Mouse (Mus musculus) gastrocnemius, adult 18-20 months (tissue): ENCODE data around the gene Atp2b2. TPM values are rescaled to one million over a fixed set of nuclear protein-coding genes. Genes with fewer than 3 reads are reported as not detected.

Source experiments
- DNase-seq: peaks from one replicate; pipeline ENCODE4 v3.0.0; 2021; ENCODE audit warnings: low spot score
- total RNA-seq, 2 experiments: library from RNA; stranded (reverse); gene quantifications; 2 replicates each; pipeline ENCODE4 v1.2.3; 2021

Atp2b2 gene
- total RNA-seq, 2 experiments from 2014 or later, result 0.16 to 0.31 TPM

DNA sequence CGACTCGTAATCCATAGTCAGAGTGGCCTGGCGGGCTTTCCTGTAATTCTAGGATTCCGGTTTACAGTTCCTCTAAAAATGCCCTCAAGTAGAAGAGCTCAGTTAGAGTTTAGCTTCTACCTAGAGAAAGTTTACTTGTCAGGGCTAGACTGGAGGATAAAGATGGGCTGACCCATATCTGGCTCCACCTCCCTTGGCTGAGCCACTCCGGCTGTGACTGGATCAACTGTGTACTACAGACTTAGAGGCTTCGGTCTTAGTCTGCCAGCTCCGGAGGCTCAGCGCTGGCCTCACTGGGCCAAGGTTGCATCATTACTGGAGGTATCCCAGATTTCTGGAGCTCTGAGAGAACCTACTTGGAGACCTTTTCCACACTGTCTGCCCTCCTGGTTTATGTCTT is 94.9 kb downstream of the Atp2b2 start:
- peak; percentile 12 for DNase-seq

DNA sequence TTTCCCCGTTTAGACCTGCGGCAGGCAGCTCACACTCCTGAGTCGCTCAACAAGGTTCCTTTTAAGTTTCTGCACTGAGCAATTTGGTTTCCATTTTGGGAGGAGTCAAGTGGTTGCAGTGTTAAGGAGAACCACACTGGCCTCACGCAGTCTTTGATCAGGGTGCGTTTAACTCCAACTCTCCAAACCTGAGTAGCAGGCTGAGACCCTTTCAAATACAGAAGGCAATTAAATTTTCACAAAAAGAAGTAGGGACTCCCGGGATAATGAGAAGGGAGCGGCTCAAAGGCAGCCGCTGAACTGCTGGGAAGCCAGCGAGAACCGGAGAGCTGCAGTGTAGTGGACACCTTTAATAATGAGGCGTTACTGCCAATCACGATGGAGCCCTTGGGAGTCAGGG is 100.1 kb downstream of the Atp2b2 start:
- no peak for DNase-seq

DNA sequence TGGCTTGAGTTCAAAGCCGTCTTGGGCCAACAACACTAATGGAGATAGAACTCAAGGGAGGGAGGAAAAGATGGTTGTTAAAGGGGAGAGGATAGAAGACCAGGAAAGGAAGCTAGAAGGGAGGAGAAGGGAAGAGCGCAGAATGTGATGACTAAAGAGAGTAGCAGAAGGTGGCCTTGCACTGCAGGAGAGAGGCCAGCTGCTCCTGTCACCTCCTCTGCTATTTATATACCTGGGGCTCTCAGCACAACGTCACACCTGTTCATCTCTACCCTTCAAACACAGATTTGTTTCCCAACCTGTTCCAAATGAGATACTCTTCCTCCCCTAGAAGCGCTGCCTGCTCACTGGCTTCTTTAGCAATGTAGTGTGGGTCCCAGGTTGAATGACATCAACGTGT is 101.1 kb downstream of the Atp2b2 start:
- no peak for DNase-seq

DNA sequence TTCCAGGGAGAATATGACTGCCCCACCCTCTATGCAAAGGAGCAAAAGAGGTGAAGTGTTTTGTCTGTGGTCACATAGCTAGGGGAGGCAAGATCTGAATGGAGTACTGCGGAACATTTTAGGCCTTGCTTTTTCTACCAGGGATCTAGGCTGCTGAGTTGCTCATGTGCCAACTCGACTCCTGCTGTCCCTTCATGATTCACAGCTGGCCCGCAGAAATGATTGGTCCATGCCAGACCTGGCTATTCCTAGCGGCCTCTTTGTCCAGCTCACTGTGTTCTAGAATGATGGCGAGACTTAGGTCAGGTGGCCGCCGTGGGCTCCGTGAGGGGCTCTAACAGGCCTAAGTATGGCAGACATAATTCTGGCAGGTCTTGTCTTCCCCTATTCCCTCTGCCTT is 103.0 kb downstream of the Atp2b2 start:
- no peak for DNase-seq

DNA sequence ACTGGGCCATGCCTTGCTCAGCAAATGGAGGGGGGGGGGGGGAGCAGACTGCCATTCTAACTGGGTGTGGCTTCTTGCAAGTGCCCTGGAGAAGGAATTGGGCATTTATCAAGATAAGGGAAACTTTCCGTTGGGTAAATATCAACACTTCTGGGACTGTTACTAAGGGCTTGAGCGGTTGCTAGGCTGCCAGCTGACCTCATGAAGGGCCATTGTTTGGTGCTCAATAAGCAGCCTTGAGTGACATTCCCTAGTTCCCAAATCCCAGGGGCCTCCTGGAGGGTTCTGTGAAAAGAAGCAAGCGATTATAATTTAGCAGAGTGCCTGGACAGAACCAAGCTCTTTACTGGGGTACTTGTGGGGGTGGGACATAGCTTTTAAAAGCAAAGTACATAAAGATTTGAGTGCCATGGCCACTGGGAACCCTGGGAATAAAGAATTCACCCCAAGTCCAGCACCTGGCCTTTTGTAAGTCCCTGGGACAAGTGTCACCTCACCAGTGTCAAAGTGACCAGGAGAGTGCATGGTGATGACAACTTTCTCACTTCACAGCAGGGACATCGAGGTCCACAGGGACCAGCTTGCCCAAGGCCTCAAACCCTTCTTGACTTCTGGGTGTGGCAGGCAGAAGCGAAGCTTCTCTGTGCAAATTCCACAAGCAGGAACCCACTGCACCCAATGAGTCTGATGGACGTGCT is 105.5 kb downstream of the Atp2b2 start:
- no peak for DNase-seq

DNA sequence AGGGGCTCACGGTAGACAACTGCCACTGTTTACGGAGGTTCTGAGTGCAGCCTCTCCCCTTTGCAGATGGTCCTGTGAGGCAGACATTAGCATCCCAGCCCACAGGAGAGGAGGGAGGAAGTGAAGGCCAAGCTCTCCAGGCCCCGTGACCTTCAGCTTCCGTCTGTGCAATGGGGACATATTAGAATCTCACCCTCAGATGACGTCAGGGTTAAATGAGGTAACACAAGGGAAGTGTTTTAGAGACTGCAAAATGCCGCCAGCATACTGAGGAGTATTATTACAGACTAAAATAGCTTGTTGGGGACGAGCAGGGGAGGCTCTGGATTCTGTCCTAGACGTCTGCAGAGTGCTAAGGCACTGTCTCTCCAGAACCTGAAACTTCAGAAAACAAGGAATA is 106.3 kb downstream of the Atp2b2 start:
- DNase-seq, result peak; percentile 55

DNA sequence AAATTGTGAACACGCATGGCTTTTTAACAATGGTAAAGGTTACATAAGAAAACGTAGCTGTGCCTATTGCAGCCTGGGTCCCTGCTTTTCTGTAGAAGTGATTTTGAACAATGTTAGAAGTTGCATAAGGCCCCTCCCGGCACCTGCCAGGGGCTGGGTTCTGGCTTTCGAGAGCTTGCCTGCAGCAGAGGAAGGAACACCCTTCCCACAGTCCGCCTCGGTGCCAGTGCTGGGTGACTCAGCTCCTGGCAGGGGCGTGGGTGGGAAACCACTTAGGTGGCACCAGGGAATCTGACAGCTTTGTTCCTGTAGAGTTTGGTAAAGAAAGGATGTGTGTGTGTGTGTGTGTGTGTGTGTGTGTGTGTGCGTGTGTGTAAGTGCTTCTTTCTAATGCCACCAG is 107.7 kb downstream of the Atp2b2 start:
- DNase-seq, result no peak

DNA sequence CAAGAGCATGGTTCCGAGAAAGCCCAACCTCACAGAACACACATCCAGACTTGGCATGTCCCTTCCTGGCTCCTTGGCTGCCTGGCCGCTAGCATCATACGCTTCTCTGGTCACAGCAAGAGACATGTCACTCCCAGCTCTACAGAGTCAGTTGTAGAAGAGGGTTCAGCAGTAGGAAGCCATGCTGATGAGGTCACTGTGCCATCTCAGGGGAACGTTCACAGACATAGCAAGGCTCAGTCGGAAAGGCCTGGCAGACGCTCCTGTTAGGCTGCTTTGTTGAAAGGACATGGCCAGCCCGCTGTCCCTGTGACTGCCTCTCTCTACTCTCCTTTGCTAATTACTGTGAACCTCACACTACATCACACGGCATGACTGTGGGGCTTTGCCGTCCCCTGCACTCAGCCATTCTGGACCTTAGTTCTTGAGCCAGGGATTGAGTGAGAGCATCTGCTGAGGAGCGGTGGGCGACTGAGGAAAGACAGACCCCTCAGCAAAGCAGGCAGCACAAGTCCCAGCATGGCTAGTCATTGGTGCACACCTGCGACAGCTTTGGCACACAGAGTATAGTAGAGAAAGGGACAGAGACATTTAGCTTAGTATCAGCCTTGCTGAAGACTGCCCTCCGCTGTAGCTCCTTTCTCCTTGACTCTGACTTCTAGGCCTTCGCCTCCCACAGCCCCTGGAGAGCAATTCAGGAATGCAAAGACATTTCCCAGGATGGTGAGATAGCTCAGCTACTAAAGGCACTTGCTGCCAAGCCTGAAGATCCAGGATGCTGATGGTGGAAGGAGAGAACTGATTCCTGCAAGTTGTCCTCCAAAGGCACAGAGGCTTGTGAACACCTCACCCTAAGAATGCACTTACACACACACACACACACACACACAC is 108.9 kb downstream of the Atp2b2 start:
- no peak for DNase-seq

DNA sequence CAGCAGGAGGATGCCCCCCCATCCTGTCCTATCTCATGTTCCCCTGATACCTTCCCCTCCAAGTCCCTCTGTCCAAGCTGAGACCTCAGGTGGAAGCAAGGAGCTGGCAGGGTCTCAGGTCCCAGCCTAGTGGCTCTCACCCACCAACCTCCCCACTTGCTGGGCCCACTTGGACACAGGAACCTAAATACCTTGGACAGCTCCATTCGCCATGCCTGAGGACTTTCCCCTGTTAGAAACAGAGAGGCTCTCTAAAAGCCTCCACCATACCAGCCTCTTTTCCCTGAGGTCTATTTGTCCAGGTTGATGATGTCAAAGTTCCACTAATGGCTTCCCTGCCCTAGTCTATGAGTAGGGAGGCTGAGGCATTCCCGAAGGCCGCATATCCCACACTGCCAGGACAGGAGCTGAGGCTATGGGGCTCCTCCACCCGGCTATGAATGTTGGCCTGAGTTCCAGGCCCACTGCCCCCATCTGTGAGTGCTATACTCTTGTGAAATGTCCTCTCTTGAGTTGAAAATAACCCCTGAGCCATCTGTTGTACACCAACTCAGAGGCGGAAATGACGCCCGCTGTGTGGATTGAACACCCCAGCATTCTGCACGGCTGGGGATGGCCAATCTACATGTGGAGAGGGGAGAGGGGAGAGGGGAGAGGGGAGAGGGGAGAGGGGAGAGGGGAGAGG is 113.1 kb downstream of the Atp2b2 start:
- DNase-seq, result no peak

DNA sequence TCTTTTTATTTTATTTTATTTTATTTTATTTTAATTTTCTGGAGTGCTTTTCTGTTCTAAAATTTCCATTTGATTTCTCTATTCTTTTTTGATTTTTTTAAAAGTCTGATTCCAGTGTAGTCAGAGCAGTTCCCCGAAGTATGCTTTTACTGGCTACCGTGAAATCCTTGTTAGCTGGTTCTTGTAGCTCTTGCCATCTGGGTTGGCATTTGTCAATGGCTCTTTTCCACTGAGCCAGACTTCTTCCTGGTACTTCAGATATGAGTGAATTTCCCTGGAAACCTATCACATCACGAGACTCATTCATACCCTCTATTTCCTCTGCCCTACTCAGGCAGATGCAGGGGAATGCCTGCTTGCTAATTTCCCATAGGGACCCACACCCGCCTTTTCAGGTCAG is 119.2 kb downstream of the Atp2b2 start:
- no peak for DNase-seq

DNA sequence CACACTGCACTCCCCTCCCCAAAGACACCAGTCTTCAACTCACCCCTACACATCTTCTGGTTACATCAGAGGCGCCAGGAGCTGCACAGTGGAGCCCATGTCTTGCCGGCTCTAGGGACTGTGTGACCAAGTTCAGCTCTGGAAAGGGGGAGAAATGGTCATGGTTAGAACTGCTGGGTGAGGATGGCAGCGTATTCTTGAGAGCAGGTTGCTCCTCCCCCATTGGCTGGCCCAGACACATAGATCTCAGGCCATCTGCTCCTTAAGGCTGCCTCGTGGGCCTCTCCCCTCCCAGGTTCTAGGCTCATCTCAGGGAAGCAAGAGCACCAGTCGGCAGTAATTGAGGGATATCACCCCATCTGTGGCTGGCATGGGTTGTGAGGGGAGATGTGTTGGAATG is 121.9 kb downstream of the Atp2b2 start:
- DNase-seq, result no peak

DNA sequence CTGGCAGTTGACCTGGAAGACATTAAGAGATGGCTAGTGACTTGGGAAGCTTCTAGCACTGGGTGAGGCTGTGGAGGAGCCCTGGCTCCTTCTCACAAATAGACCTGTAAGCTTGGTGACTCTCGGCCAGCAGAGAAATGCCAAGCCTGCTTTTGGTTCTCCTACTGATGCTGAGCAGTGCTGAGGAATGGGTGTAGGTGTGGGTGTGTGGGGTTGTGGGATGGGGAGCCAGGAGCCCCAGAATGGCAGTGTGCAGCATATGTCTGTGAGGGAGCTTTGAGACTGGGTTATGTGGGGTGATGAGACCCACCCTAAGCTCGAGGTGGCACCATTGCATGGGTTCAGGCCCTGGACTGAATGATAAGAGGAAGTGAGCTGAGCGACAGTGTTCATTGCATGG is 129.7 kb downstream of the Atp2b2 start:
- no peak for DNase-seq

DNA sequence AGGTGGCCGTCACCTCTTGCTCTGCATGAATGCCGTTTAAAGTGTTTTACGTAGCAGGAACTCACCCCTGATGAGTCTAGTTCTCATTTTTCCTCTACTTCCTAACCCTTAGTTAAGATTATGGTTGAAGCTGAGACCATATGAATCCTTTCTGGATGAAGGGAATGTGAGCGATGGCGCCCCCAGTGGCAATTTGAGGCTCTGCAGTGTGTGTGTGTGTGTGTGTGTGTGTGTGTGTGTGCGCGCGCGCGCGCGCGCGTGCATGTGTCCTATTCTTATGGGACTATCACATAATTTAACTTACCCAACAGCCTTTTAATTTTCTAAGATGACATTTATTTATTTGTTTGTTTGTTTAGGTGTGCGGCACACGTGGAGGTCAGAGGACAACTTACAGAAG is 131.3 kb downstream of the Atp2b2 start:
- no peak for DNase-seq

DNA sequence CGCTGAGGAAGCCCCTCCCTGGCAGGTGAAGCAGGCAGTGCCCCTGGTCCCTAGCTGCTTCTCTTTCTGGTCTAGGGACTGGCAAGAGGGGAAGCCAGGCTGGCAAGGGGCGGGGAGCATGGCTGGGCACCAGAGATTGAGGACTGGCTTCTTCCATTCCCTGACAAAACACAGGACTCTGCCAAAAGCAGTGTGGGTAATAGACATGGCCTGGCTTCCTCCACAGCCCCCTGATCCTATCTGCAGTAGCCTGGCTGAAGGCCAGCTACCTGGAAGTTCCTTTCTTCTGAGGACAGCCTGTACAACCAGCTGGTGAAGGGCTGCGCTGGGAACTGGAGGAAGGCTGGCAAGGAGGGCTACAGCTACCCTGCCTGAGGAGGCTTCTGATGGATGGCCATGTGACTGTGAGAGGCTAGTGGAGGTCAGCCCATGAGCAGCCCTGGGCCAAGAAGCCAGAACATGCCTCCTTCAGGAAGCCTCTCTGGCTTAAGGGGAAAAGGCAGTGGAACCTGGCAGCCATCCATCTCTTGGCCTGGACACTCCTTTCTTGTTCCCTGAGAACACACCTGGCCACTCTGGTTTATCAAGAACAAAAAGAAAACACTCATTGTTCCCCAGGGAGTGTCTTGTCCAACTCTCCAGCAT is 131.9 kb downstream of the Atp2b2 start:
- DNase-seq, result no peak

DNA sequence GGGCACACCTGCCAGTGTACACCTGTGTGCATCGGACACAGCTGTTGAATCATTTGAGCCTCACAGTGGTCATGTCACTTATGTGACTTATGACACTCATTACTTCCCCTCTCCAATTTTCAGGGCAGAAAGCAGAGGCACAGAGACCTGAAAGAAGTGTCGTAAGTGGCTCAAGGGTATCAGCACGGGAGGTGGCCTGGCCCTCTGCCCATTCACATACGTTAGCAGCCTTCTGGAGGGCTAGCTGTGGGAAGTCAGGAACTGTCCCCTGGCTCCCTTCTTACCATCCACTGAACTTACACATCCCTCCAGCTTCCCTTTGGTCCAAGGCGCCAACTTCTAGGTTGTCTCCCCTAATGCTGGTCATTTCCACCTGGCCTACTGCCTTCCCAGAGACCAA is 132.6 kb downstream of the Atp2b2 start:
- no peak for DNase-seq

DNA sequence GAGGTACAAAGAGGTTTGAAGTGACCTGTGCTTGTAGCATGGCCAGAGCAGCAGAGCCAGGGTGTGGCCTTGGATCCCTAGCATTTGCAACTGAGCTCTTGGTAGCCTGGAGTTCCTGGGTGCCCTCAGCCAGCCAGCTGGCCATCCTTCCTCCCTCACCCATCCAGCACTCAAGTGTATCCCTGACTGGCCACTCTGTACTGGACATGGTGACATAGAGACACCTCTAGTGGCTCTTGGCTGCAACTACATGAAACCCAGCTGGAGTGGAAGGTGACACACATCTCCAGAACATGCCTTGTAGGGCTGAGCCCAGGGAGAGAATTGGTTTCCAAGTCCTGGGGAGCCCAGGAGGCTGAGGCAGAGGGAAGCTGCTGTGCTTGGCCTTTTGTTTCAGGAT is 134.3 kb downstream of the Atp2b2 start:
- DNase-seq, result peak; percentile 2

DNA sequence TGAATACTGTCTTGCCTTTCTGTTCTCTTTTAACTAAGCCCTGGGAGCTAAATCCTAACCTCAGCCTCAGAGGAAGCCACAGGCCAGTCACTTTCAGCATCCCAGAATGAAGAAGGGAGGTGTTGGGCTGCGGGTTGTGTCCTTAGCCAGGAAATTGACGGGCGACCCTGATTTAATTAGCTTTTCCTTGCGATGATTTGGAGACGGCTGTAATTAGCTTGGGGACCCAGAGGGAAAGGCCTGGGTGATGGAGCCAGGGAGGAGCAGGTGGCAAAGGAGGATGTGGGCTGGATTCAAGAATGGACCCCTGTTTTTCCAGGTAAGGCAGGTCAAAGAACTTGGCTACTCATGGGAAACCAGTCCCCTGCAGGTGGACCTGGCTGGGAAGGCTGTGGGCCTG is 138.0 kb downstream of the Atp2b2 start:
- DNase-seq, result no peak

DNA sequence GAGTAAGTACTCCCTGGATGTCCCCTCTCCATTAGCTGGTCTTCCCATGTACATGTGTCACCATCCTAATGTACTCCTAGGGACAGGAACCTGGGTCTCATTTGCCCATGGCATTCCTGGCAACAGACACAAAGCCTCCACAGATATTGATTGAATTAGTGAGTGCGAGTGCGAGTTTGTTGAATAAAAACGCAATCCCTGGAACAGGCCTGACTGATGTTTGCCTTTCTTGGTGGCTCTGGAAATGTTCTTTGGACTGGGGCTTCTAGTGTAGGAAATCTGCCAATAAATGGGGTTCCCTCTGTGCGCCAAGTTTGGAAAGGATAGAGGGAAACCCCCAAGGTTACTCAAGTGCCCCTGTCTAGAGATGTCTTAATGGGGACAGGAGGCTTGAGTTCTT is 146.4 kb downstream of the Atp2b2 start:
- DNase-seq, result no peak

DNA sequence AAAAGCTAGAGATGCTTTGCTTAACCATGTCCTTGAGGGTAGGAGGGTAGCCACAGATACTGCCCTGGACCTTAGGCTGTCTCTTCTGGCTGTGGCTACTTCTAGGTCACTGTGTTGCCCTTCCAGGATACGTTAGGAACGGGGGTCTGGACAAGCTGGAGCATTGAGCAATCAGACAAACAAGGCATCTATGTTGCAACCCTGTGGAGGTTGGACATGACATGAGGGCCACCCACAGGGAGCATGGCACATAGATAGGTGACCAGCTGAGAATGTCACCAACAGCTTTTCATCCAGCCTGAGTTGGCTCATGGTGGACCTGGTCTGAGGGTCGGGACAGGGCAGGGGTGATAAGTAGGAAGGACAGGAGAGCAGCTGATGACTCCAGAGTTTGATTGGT is 148.4 kb downstream of the Atp2b2 start:
- no peak for DNase-seq

DNA sequence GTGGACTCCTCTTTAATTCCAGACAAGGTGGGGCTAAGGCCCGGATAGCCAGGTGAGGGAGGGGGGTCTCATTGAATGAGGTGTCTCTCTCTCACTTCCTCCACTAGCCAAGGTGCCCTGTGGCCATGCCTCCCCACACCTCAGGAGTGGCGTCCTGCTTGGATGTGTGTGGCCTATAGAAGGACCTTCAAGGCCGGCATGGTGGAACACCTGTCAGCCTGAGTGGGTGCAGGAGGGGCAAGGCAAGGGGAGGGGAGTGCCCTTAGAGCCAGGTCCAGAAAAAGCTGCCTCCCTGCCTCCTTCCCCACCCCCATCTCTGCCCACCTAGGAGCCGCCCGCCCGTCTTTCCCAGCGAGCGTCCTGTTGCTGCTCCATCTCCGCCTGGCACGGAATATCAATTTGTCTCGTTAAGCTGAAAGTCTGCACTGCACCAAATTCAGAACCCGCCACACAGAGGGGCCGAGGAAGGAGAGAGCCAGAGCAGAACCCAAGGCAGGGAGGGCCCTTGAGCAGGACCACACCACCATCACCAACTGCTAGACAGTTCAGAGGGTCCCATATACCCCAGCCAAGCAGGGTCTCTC is 150.2 kb downstream of the Atp2b2 start:
- no peak for DNase-seq

DNA sequence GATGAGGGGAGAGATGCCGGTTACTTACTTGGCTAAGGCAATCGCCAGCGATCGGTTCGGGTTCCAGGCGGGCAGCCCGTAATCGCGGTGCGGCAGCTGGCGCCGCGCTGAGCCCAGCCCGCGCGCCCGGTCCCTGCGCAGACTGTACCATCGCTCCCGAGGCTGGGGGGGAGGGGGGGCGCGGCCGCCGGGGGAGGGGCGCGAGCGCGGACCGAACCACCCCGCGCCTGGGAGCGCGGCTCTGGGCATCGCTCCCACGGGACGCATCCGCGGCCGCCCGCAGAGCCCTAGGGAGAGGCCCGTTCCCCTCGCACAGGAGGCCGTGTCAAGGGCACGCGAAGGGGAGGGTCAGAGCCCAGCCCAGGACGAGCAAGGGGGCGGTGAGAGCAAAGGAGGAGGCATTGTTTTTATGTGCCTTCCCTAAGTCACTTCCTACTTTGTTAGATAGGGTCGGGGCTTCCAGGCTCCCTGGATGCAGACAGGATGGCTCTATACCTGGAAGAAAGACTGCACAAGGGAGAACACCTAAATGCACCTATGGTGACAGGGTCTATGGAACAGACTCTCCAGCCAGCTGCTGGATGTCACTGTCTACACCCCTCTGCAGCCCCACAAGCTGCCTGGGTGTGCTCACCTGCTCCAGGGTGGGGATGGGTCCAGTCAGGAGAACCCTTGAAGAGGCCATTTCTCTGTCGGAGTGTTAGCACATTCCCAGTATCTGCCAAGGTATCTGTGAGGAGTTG is 151.0 kb downstream of the Atp2b2 start:
- DNase-seq, result no peak
